Mouse (Mus musculus): ENCODE measurements at regions not wholly inside any gene's neighbourhood (a gene's known extent, or its start where the extent isn't known, plus 50 kb on each side); places are given as distances from the start of the nearest gene placed in this dataset.
"Not testable (repeated sequence)": the region's sequence is repeated elsewhere in the genome, so short reads cannot be mapped to it uniquely, and the experiment has no call there.

DNA sequence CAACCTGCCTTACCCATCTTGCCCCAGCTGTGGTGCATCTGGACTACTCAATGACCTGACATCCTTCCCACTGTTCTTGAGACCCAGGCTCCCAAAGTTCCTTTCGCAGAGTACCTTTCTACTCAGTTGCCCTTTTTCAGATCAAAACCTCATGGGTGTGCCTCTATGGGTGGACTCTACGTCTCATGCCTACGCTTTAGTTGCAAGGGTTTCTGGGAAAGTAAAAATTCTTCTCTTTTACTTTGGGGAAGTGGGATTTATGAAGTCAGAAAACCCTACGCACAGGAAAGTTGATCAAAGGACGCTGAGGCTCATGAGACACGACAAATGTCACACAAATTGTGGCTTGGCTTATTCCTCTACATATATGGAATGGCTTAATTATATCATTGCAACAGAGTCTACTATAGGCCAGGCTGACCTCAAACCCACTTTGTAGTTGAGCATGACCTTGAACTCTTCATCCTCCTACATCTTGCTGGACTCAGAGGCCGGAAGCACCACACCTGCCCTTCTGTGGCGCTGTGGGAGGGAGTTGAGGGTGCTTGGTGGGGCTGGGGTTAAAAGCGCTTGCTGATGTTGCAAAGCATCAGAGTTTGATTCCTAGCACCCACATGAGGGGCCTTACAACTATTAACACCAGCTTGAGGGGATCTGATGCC is 55.1 kb upstream of the Pim1 start:
- TF ChIP-seq GATA2 (IDR thresholded peaks at IDR 0.05; ENCODE audit: borderline replicate concordance, low read depth, low read length) (no peak), POLR2AphosphoS5 (IDR thresholded peaks at IDR 0.05; ENCODE audit: insufficient replicate concordance, low read depth, low read length) (no peak), GATA1 (IDR thresholded peaks at IDR 0.05; ENCODE audit: borderline replicate concordance, low read length) (no peak), TAL1 (conservative IDR thresholded peaks at IDR 0.05; ENCODE audit: low read depth, low read length) (no peak), CTCF (IDR thresholded peaks at IDR 0.05; ENCODE audit: low read depth, low read length) (no peak)
- ATAC-seq (ENCODE audit: extremely low read depth, insufficient number of reproducible peaks, low FRiP score, poor library complexity, severe bottlenecking) = no peak
- Histone ChIP-seq H3K27me3 (ENCODE audit: insufficient read depth, low read length) (no peaks in the 10 kb centered on the region), H3K4me3 (ENCODE audit: low read depth, low read length) (no peak overlapping the region), H3K4me1 (ENCODE audit: insufficient read depth, low read depth, low read length) (peaks cover 76% of the 10 kb centered on the region), H3K36me3 (replicated peaks) (no peaks in the 10 kb centered on the region), H3K9me3 (replicated peaks) (no peaks in the 10 kb centered on the region)
- no peak for DNase-seq (ENCODE audit: low spot score)

DNA sequence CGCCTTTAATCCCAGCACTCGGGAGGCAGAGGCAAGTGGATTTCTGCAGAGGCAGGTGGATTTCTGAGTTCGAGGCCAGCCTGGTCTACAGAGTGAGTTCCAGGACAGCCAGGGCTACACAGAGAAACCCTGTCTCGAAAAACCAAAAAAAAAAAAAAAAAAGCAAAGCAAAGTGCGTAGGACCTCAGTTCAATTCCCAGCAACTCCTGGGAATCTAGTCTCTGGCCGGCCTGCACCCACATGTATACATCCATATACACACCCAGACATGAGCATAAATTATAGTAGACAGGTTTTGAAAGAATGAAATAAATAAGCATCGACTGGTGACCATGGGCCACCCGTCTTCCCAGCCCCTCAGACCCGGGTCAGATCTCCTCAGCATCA is 54.1 kb upstream of the Pim1 start:
- H3K4me1 ChIP-seq (ENCODE audit: insufficient read depth, low read depth, low read length) = peaks cover 83% of the 10 kb centered on the region
- H3K9me3 ChIP-seq (replicated peaks); H3K36me3 ChIP-seq (replicated peaks); H3K27me3 ChIP-seq (ENCODE audit: insufficient read depth, low read length); DNase-seq (ENCODE audit: low spot score); ATAC-seq (ENCODE audit: extremely low read depth, insufficient number of reproducible peaks, low FRiP score, poor library complexity, severe bottlenecking): not testable (repeated sequence)
- H3K4me3 ChIP-seq (ENCODE audit: low read depth, low read length) = peak overlapping the region; percentile 72

DNA sequence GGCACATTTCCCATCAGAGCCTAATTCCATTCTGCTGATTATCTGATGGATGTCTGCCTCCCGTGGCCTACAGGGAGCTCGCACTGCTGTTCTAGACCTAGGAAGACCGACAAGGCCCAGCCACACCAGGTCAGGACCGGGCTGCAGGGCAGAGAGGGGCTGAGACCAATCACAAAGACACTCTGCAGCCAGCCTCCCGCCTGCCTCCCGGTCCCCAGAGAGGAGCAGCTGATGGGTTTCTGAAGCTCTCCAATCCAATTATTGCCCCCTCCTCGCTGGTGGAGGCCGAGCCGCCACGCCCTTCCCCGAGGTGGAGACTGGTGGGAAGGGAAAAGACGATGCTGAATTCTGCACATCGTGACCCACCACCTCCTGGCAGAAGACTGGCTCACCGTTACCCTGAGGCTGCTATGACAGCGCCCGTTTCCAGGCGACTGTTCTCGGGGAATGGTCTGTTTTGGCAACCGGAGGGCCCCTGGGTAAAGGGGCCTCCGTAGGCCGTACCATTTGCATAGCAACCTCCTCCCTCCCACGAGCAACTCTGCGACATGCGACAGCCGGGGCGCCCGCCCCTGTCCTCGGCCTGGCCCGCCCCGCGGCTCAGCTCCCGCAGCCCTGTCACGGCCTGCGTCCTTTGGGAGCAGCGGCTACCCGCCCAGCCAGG is 53.5 kb upstream of the Pim1 start:
- no peaks in the 10 kb centered on the region for H3K27me3 ChIP-seq (ENCODE audit: insufficient read depth, low read length)

DNA sequence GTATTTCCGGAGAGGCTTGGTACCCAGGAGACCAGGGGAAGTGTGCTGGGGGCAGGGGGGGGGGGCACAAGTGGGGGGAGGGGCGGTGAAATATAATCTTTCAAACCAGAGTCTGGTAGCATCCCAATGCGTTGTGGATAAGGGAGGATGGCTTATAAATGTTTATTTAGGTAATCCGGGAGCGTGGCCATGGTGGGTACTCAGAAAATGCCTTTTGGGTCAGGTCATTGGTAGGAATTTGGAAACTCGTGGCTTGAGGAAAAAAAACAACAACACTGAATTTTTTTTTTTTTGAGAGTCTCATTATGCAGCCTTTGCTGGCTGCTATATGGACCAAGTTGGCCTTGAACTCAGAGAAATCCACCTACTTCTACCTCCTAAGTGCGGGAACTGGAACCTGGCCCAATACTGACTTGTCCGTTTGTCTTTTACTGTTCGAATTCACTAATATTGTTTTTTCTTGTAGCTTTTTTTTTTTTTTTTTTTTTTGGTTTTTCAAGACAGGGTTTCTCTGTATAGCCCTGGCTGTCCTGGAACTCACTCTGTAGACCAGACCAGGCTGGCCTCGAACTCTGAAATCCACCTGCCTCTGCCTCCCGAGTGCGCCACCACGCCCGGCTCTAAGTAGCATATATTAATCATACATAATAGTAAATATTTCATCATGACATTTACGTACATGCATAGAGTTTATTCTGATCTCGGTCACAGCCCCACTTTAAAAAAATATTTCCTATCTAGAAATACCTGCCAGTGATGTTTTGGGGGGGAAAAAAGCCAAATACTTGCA is 52.8 kb upstream of the Pim1 start:
- Histone ChIP-seq H3K9me3 (replicated peaks) (no peaks in the 10 kb centered on the region), H3K4me1 (ENCODE audit: insufficient read depth, low read depth, low read length) (peaks cover 85% of the 10 kb centered on the region), H3K36me3 (replicated peaks) (no peaks in the 10 kb centered on the region), H3K27me3 (ENCODE audit: insufficient read depth, low read length) (no peaks in the 10 kb centered on the region), H3K4me3 (ENCODE audit: low read depth, low read length) (peak overlapping the region; percentile 72)
- no peak for DNase-seq (ENCODE audit: low spot score)
- TF ChIP-seq CTCF (IDR thresholded peaks at IDR 0.05; ENCODE audit: low read depth, low read length) = no peak
- TF ChIP-seq TAL1 (conservative IDR thresholded peaks at IDR 0.05; ENCODE audit: low read depth, low read length) = no peak
- TF ChIP-seq GATA2 (IDR thresholded peaks at IDR 0.05; ENCODE audit: borderline replicate concordance, low read depth, low read length) = no peak
- ATAC-seq (ENCODE audit: extremely low read depth, insufficient number of reproducible peaks, low FRiP score, poor library complexity, severe bottlenecking) = no peak

More for the DNA sequence above, 53.5 kb upstream of the Pim1 start:
- H3K4me3 ChIP-seq (ENCODE audit: low read depth, low read length) = peak overlapping the region; percentile 72
- ATAC-seq (ENCODE audit: extremely low read depth, insufficient number of reproducible peaks, low FRiP score, poor library complexity, severe bottlenecking) (peak; percentile 32), DNase-seq (ENCODE audit: low spot score) (peak; percentile 76)
- peaks cover 83% of the 10 kb centered on the region for H3K4me1 ChIP-seq (ENCODE audit: insufficient read depth, low read depth, low read length)
- no peaks in the 10 kb centered on the region for H3K9me3 ChIP-seq (replicated peaks)
- TF ChIP-seq TAL1 (conservative IDR thresholded peaks at IDR 0.05; ENCODE audit: low read depth, low read length) = no peak
- TF ChIP-seq GATA2 (IDR thresholded peaks at IDR 0.05; ENCODE audit: borderline replicate concordance, low read depth, low read length) = no peak
- no peak for TF ChIP-seq GATA1 (IDR thresholded peaks at IDR 0.05; ENCODE audit: borderline replicate concordance, low read length)
- TF ChIP-seq CTCF (IDR thresholded peaks at IDR 0.05; ENCODE audit: low read depth, low read length) = no peak
- H3K36me3 ChIP-seq (replicated peaks) = no peaks in the 10 kb centered on the region

DNA sequence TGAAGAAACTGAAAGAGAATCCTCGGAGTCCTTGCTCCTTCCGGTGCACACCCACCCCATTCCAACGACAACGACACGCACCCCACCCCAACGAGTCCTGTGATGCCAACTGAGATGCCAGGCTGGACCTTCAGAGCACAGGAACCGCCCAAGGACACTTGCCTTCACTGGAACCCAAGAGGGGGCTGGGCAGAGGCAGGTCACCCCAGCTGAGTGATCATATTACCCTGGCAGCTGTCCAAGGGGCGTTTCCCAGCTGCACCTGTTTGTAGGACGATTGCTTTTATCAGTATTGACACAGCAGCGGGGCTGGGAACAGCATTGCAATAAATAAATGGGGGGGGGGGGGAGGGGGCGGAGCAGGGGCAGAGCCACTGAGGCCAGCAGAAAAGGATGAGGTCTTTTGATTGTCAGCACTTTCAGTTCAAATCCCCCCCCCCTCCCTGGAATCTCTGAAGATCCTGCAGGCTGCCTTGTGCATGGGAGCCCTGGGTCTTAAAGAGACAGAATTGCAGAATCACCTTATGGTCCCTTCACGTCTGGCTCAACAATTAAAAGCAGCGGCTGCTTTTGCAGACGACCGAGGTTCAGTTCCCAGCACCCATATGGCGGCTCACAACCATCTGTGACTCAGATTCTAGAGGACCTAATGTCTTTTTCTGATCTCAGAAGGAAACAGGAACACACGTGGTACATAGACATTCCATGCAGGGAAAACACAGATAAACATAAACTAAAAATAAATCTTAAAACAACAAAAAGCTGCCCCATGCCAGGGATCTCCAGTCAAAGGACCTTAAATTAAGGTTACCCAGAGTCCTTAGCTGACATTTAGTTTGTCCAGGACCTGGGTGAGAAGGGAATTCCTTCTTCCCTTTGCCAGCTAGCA is 52.0 kb upstream of the Pim1 start:
- TF ChIP-seq GATA2 (IDR thresholded peaks at IDR 0.05; ENCODE audit: borderline replicate concordance, low read depth, low read length) (no peak), TAL1 (conservative IDR thresholded peaks at IDR 0.05; ENCODE audit: low read depth, low read length) (peak; percentile 91), POLR2AphosphoS5 (IDR thresholded peaks at IDR 0.05; ENCODE audit: insufficient replicate concordance, low read depth, low read length) (no peak)
- ATAC-seq (ENCODE audit: extremely low read depth, insufficient number of reproducible peaks, low FRiP score, poor library complexity, severe bottlenecking) (peak; percentile 76), DNase-seq (ENCODE audit: low spot score) (peak; percentile 69)
- Histone ChIP-seq H3K4me3 (ENCODE audit: low read depth, low read length) (peak overlapping the region; percentile 72), H3K27me3 (ENCODE audit: insufficient read depth, low read length) (no peaks in the 10 kb centered on the region), H3K36me3 (replicated peaks) (no peaks in the 10 kb centered on the region), H3K9me3 (replicated peaks) (no peaks in the 10 kb centered on the region), H3K4me1 (ENCODE audit: insufficient read depth, low read depth, low read length) (peaks cover 84% of the 10 kb centered on the region)

DNA sequence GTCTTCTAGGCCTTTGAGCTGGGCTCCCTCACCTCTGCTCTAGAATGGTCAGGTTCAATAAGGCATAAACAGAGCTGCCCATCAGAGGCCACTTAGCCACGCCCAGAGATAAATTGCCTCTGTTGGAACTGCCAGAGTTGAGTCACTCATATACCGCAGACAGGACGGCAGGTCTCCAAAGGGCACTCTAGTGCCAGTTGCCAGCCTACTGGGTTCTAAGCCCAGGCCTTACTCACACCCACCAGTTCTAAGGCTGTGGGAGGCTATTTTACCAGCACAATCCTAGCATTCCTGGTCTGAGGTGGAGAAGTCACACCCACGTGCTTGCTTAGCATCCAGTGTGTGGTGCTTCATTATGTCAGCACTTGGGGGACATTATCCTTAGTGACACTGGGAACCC is 50.6 kb upstream of the Pim1 start:
- H3K36me3 ChIP-seq (replicated peaks) = no peaks in the 10 kb centered on the region
- no peak overlapping the region for H3K4me3 ChIP-seq (ENCODE audit: low read depth, low read length)
- peaks cover 85% of the 10 kb centered on the region for H3K4me1 ChIP-seq (ENCODE audit: insufficient read depth, low read depth, low read length)
- DNase-seq (ENCODE audit: low spot score) (no peak), ATAC-seq (ENCODE audit: extremely low read depth, insufficient number of reproducible peaks, low FRiP score, poor library complexity, severe bottlenecking) (no peak)
- TF ChIP-seq CTCF (IDR thresholded peaks at IDR 0.05; ENCODE audit: low read depth, low read length) (no peak), GATA1 (IDR thresholded peaks at IDR 0.05; ENCODE audit: borderline replicate concordance, low read length) (no peak), GATA2 (IDR thresholded peaks at IDR 0.05; ENCODE audit: borderline replicate concordance, low read depth, low read length) (no peak), POLR2AphosphoS5 (IDR thresholded peaks at IDR 0.05; ENCODE audit: insufficient replicate concordance, low read depth, low read length) (no peak)
- no peaks in the 10 kb centered on the region for H3K27me3 ChIP-seq (ENCODE audit: insufficient read depth, low read length)
- no peaks in the 10 kb centered on the region for H3K9me3 ChIP-seq (replicated peaks)

Measured in G1E (cell line).